Mouse (Mus musculus) lung, adult 2 months (tissue): ENCODE measurements at regions not wholly inside any gene's neighbourhood (a gene's known extent, or its start where the extent isn't known, plus 50 kb on each side); places are given as distances from the start of the nearest gene placed in this dataset.

Experiments
- CTCF ChIP-seq: fragments of 200-500 bp; IDR thresholded peaks from 2 replicates; pipeline ENCODE4 v1.5.1; 2011; ENCODE audit warnings: mild to moderate bottlenecking, low read length, control low read depth; ENCODE audit not compliant: insufficient read depth
- POLR2A ChIP-seq: fragments of 200-500 bp; IDR thresholded peaks from 2 replicates; pipeline ENCODE4 v1.6.1; 2011; ENCODE audit warnings: low read depth, mild to moderate bottlenecking, control low read depth, low read length, borderline replicate concordance; ENCODE audit errors: extremely low read depth

DNA sequence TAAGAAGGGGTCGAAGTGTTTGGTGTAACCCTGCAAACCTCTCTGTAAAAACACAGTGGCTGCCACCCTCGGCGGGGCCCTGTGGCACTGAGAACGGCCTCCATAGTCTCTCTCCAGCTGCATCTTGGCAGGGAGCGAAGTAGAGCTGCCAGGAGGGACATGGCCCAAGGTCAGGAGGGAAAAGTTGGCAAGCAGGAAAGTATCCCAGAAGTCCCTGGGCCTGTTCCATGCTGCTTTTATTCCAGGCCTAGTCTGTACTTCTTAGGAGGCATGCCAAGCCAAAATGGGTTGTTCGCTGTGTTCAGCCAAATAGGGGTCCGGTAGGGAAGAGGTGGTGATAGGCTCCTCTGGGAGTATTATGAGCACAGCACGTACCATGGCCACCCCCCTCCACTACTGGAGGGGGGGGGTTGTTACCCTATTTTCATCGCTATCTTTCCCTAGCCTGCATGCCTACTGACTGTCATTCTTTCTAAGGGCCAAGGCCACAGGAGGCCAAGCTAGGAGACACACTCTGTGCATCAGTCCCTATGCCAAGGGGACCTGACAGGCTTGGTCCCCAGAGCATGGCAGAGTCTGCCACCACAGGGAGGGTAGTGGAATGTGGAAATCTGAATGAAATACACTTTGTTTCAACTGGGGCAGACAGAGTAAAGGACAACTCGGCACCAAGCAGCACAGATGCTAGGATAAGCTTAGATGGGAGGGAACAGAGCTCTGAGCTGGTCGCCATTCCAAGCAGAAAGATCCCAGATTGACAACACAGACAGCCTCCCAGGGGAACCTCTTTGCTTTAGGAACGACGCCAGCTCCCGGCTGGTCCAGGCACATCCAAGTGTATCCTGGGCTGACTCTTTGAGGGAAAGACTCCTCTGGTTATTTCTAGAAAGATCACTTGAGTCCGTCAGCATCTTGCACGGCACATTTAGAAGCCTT, 74.2 kb upstream of the Irf2bp2 start:
- TF ChIP-seq CTCF: no peak
- no peak for TF ChIP-seq POLR2A
